Mouse (Mus musculus): Measurements from ENCODE around the gene Olfr1316. TPM values are rescaled to one million over a fixed set of nuclear protein-coding genes. Genes with fewer than 3 reads are reported as not detected.

The Olfr1316 gene
- polyA plus RNA-seq (2015; fragmentation: Nextera tagmentation; extraction: Ambion mirVana): not detected in 2 replicates

DNA sequence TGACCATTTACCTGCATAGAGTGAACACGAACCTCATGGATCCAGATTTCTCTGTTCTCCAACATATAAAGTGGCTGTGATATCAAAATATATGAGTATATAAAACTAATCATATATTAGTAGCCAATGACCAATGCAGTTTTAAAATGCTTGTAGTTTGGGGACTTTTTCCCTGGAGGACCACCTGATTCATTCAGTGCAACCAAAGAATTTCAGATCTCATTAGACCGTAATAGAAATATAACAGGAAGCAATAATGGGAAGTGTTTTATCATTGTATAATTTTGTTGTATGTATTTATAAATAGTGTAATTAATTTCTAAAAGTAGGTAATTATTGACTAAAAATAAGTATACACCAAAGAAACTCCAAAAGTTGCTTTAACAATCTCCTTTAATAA is at the start of gene Olfr1316:
TSS of gene Olfr1316 (minus strand) at position 101 of the 400 bp plus-strand sequence.
- Histone ChIP-seq H3K4me3 (no peak within 1 kb of the TSS), H3K27ac (replicated peaks) (no peak within 1 kb of the TSS), H3K4me2 (no peak within 1 kb of the TSS), H3K9ac (no peak within 1 kb of the TSS), H3K36me3 (no peaks in the 10 kb centered on the region), H3K27me3 (replicated peaks) (no peaks in the 10 kb centered on the region), H3K4me1 (no peaks in the 10 kb centered on the region), H3K9me3 (no peaks in the 10 kb centered on the region)
- ATAC-seq (ENCODE audit: extremely low read depth, insufficient number of reproducible peaks, low FRiP score, low TSS enrichment): no peak
- WGBS: 74% methylated on average over 2 of the region's 2 CpGs

GRCm38 (mm10) chr2:112153898-112154297 is 19.1 kb upstream of the Olfr1316 start, which contains the start of gene Olfr1318:
Olfr1318 (plus strand) TSS chr2:112154198.
- no peak within 1 kb of the TSS for H3K4me3 ChIP-seq
- no peaks in the 10 kb centered on the region for H3K4me1 ChIP-seq
- no peaks in the 10 kb centered on the region for H3K36me3 ChIP-seq
- ATAC-seq (ENCODE audit: extremely low read depth, insufficient number of reproducible peaks, low FRiP score, low TSS enrichment): no peak
- no peaks in the 10 kb centered on the region for H3K9me3 ChIP-seq
- H3K4me2 ChIP-seq: no peak within 1 kb of the TSS
- no peak within 1 kb of the TSS for H3K9ac ChIP-seq
- no peaks in the 10 kb centered on the region for H3K27me3 ChIP-seq (replicated peaks)
- no peak within 1 kb of the TSS for H3K27ac ChIP-seq (replicated peaks)

- no peak within 1 kb of the TSS for H3K27ac ChIP-seq (replicated peaks)
Measured at GRCm38 (mm10) chr2:112140029-112140428, 5.3 kb upstream of the Olfr1316 start, which contains the start of gene Olfr1317. Olfr1317 (plus strand) TSS chr2:112140329.

GRCm38 (mm10) chr2:112115340-112115739 is 19.4 kb downstream of the Olfr1316 start, which contains the start of gene Olfr1315-ps1:
Olfr1315-ps1 (minus strand) TSS chr2:112115440.
- no peak for ATAC-seq (ENCODE audit: extremely low read depth, insufficient number of reproducible peaks, low FRiP score, low TSS enrichment)
- H3K4me1 ChIP-seq: no peaks in the 10 kb centered on the region
- no peaks in the 10 kb centered on the region for H3K9me3 ChIP-seq
- H3K27me3 ChIP-seq (replicated peaks): no peaks in the 10 kb centered on the region
- H3K27ac ChIP-seq (replicated peaks): no peak within 1 kb of the TSS
- H3K36me3 ChIP-seq: no peaks in the 10 kb centered on the region
- 52% methylated on average over 1 of the region's 1 CpGs for WGBS
- H3K4me2 ChIP-seq: no peak within 1 kb of the TSS
- no peak within 1 kb of the TSS for H3K4me3 ChIP-seq
- H3K9ac ChIP-seq: no peak within 1 kb of the TSS

More at GRCm38 (mm10) chr2:112140029-112140428, 5.3 kb upstream of the Olfr1316 start, which contains the start of gene Olfr1317:
- Histone ChIP-seq H3K36me3 (no peaks in the 10 kb centered on the region), H3K27me3 (replicated peaks) (no peaks in the 10 kb centered on the region), H3K4me3 (no peak within 1 kb of the TSS), H3K9ac (no peak within 1 kb of the TSS), H3K4me2 (no peak within 1 kb of the TSS), H3K9me3 (no peaks in the 10 kb centered on the region), H3K4me1 (no peaks in the 10 kb centered on the region)
- no peak for ATAC-seq (ENCODE audit: extremely low read depth, insufficient number of reproducible peaks, low FRiP score, low TSS enrichment)
- 68% methylated on average over 2 of the region's 2 CpGs for WGBS

GRCm38 (mm10) chr2:112096681-112097080 is 38.1 kb downstream of the Olfr1316 start, which contains the start of gene Olfr1314:
Olfr1314 (minus strand) TSS chr2:112096781.
- no peak within 1 kb of the TSS for H3K27ac ChIP-seq (replicated peaks)
- no peaks in the 10 kb centered on the region for H3K4me1 ChIP-seq
- no peak within 1 kb of the TSS for H3K4me3 ChIP-seq
- H3K9me3 ChIP-seq: no peaks in the 10 kb centered on the region
- no peaks in the 10 kb centered on the region for H3K36me3 ChIP-seq
- H3K9ac ChIP-seq: no peak within 1 kb of the TSS
- ATAC-seq (ENCODE audit: extremely low read depth, insufficient number of reproducible peaks, low FRiP score, low TSS enrichment): no peak
- no peak within 1 kb of the TSS for H3K4me2 ChIP-seq
- no peaks in the 10 kb centered on the region for H3K27me3 ChIP-seq (replicated peaks)

DNA sequence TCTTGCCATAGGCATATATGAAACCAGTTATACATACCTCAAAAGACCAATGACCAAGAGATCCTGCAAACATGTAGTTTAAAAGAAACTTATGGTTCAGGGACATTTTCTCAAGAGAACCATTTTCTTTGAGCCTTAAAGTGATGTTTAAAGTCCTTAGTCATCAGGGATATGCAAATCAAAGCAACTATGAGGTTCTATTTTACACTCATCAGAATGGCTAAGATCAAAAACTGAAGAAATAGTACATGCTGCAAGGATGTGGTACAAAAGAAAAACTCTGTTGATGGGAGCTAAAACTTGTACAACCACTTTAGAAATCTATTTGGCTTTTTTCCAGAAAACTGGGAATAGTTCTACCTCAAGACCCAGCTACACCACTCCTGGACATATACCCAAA is 57.0 kb downstream of the Olfr1316 start, which contains the start of gene Olfr1313:
TSS of gene Olfr1313 (minus strand) at position 101 of the 400 bp plus-strand sequence.
- H3K9me3 ChIP-seq: no peaks in the 10 kb centered on the region
- H3K27me3 ChIP-seq (replicated peaks): no peaks in the 10 kb centered on the region
- no peak within 1 kb of the TSS for H3K27ac ChIP-seq (replicated peaks)
- H3K9ac ChIP-seq: no peak within 1 kb of the TSS
- no peaks in the 10 kb centered on the region for H3K36me3 ChIP-seq
- no peak within 1 kb of the TSS for H3K4me2 ChIP-seq
- H3K4me3 ChIP-seq: no peak within 1 kb of the TSS
- no peaks in the 10 kb centered on the region for H3K4me1 ChIP-seq
- ATAC-seq (ENCODE audit: extremely low read depth, insufficient number of reproducible peaks, low FRiP score, low TSS enrichment): no peak

Other genes with a start within 250 kb of the Olfr1316 start
- gene Olfr1306, start 218.7 kb downstream of the Olfr1316 start, polyA plus RNA-seq (2015; fragmentation: Nextera tagmentation; extraction: Ambion mirVana): not detected in 2 replicates
- 0.01 TPM in 1 of 2 replicates, not detected in the other for gene Olfr1307, start 185.5 kb downstream of the Olfr1316 start, polyA plus RNA-seq (2015; fragmentation: Nextera tagmentation; extraction: Ambion mirVana)
- gene Olfr1308, start 170.0 kb downstream of the Olfr1316 start, polyA plus RNA-seq (2015; fragmentation: Nextera tagmentation; extraction: Ambion mirVana): not detected in 2 replicates
- not detected in 2 replicates for gene Olfr1309, start 144.7 kb downstream of the Olfr1316 start, polyA plus RNA-seq (2015; fragmentation: Nextera tagmentation; extraction: Ambion mirVana)
- not detected in 2 replicates for gene Olfr1310, start 122.3 kb downstream of the Olfr1316 start, polyA plus RNA-seq (2015; fragmentation: Nextera tagmentation; extraction: Ambion mirVana)
- not detected in 2 replicates for gene Olfr1311, start 110.6 kb downstream of the Olfr1316 start, polyA plus RNA-seq (2015; fragmentation: Nextera tagmentation; extraction: Ambion mirVana)
- gene Olfr1312, start 84.7 kb downstream of the Olfr1316 start, polyA plus RNA-seq (2015; fragmentation: Nextera tagmentation; extraction: Ambion mirVana): not detected in 2 replicates
- gene Olfr1313, start 57.1 kb downstream of the Olfr1316 start, polyA plus RNA-seq (2015; fragmentation: Nextera tagmentation; extraction: Ambion mirVana): not detected in 2 replicates
- not detected in 2 replicates for gene Olfr1314, start 38.2 kb downstream of the Olfr1316 start, polyA plus RNA-seq (2015; fragmentation: Nextera tagmentation; extraction: Ambion mirVana)
- not detected in 2 replicates for gene Olfr1315-ps1, start 19.5 kb downstream of the Olfr1316 start, polyA plus RNA-seq (2015; fragmentation: Nextera tagmentation; extraction: Ambion mirVana)
- not detected in 2 replicates for gene Olfr1317, start 5.4 kb upstream of the Olfr1316 start, polyA plus RNA-seq (2015; fragmentation: Nextera tagmentation; extraction: Ambion mirVana)
- gene Olfr1318, start 19.2 kb upstream of the Olfr1316 start, polyA plus RNA-seq (2015; fragmentation: Nextera tagmentation; extraction: Ambion mirVana): not detected in 2 replicates
- gene Lpcat4, start 104.5 kb upstream of the Olfr1316 start, polyA plus RNA-seq (2015; fragmentation: Nextera tagmentation; extraction: Ambion mirVana): 13.6 and 14.5 TPM in 2 replicates
- gene Nutm1, start 124.3 kb upstream of the Olfr1316 start, polyA plus RNA-seq (2015; fragmentation: Nextera tagmentation; extraction: Ambion mirVana): 0.04 and 0.05 TPM in 2 replicates
- 155 and 186 TPM in 2 replicates for gene Nop10, start 126.9 kb upstream of the Olfr1316 start, polyA plus RNA-seq (2015; fragmentation: Nextera tagmentation; extraction: Ambion mirVana)
- gene Slc12a6, start 130.8 kb upstream of the Olfr1316 start, polyA plus RNA-seq (2015; fragmentation: Nextera tagmentation; extraction: Ambion mirVana): 8.4 and 9.5 TPM in 2 replicates
- gene Gm21985, start 131.3 kb upstream of the Olfr1316 start, polyA plus RNA-seq (2015; fragmentation: Nextera tagmentation; extraction: Ambion mirVana): not detected in 2 replicates
- 96.8 and 109 TPM in 2 replicates for gene Emc4, start 233.1 kb upstream of the Olfr1316 start, polyA plus RNA-seq (2015; fragmentation: Nextera tagmentation; extraction: Ambion mirVana)
- gene Katnbl1, start 244.2 kb upstream of the Olfr1316 start, polyA plus RNA-seq (2015; fragmentation: Nextera tagmentation; extraction: Ambion mirVana): 22.0 and 22.3 TPM in 2 replicates